Mouse (Mus musculus): ENCODE measurements around the gene Snx13. TPM values are rescaled to one million over a fixed set of nuclear protein-coding genes. Genes with fewer than 3 reads are reported as not detected.

The Snx13 gene
- total RNA-seq, 2 experiments from 2014 or later, result 38.6 to 42.4 TPM

- no peak for DNase-seq
- intact Hi-C loops (cut with DNase I), result no loop called here
These were observed 129.6 kb downstream of the Snx13 start for GRCm38 (mm10) chr12:35176628-35177027.

GRCm38 (mm10) chr12:35182675-35183074 lies 135.7 kb downstream of the Snx13 start:
- DNase-seq, result peak; percentile 35 to 68
- intact Hi-C loops (cut with DNase I), result loop anchor here (5.0 kb wide), 1 partner anchor 515 kb away; no protein-coding TSS in a partner anchor

GRCm38 (mm10) chr12:35184261-35184660 lies 137.3 kb downstream of the Snx13 start:
- intact Hi-C loops (cut with DNase I), result loop anchor here (5.0 kb wide), 1 partner anchor 517 kb away; no protein-coding TSS in a partner anchor
- DNase-seq, result no peak

- DNase-seq, result peak; percentile 36 to 70
- intact Hi-C loops (cut with DNase I), result no loop called here
These were observed 144.9 kb downstream of the Snx13 start for GRCm38 (mm10) chr12:35191698-35192425.

GRCm38 (mm10) chr12:35192426-35192769 lies 145.4 kb downstream of the Snx13 start:
- intact Hi-C loops (cut with DNase I), result no loop called here
- no peak for DNase-seq

Small RNA genes within 50 kb of the gene (microRNA-seq; reads per million reads assigned to microRNA genes)
- 0 reads per million in 2 experiments for gene Mir680-3

Other genes with a start within 250 kb of the Snx13 start
- 1 to 10 TPM; 2.7 to 5.8 TPM for gene Hdac9, start 130.1 kb upstream of the Snx13 start, total RNA-seq (2021)
- not detected for gene Prps1l1, start 62.4 kb upstream of the Snx13 start, total RNA-seq (2021)